Mouse (Mus musculus) mouse embryonic stem cell (cell line): ENCODE measurements around the gene Cox8a.

Experiments used
- in situ Hi-C, 2 experiments: fragments of 300-500 bp; cut with MboI; formaldehyde crosslinking; loops; 1 replicate in 1 of 2; 3 replicates in 1 of 2; pipeline ENCODE4 v1.14.3; 2019 to 2020; ENCODE audit warnings: low sequenced_read_pairs in 2 of 2, low pct_unique_long_range_greater_than_20kb in 1 of 2, mixed read lengths in 1 of 2; ENCODE audit not compliant: unreplicated experiment in 1 of 2

Gene Cox8a

GRCm38 (mm10) chr19:7217162-7217925 lies at the start of gene Cox8a:
Gene Cox8a (minus strand): TSS chr19:7217616.
- in situ Hi-C loops, result no loop called here

- in situ Hi-C loops, result loop anchor here in 1 of 2 experiments (25.0 kb wide), 1 partner anchor 1446 kb away; the partner anchor contains the start of gene Slc3a2
Observed at GRCm38 (mm10) chr19:7266421-7266831, 49.0 kb upstream of the Cox8a start.

DNA sequence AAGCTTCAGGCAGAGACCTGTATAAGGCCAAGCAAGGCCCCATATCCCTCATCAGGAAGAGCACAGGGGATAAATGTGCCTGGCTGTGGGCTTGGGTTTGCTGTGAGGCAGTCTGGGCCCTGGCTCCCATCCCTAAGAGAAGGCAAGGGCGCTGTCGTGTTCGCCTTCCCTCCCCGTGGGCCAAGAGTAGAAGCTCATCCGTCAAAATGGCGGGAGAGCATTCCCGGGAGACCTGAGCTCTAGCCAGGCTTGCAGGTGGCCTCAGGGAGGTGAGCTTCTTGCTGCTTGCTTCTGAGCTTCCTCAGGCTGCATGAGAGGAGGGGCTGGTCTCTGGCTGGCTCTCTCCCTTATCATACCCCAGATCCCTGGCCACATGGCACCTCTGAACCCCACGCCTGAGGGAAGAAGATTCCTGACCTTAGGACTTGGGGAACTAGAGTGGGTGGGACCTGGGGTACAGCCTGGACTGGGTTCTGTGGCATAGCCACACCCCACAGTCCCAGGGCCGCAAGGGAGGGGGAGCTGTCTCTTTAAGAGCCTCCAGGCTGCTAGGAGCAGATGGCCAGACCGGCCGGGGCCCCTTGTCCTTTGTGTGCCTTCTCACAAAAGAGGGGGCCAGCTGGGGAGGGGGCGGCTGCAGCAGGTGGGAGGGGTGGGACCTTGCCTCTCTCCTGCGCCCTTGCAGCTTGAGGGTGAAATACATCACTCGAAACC lies 48.2 kb upstream of the Cox8a start:
- in situ Hi-C loops, result loop anchor here in 1 of 2 experiments (25.0 kb wide), 1 partner anchor 1447 kb away; the partner anchor contains the start of gene Slc3a2

- in situ Hi-C loops, result loop anchor here in 1 of 2 experiments (25.0 kb wide), 1 partner anchor 1447 kb away; the partner anchor contains the start of gene Slc3a2
Observed at GRCm38 (mm10) chr19:7264766-7265331, 47.4 kb upstream of the Cox8a start.

DNA sequence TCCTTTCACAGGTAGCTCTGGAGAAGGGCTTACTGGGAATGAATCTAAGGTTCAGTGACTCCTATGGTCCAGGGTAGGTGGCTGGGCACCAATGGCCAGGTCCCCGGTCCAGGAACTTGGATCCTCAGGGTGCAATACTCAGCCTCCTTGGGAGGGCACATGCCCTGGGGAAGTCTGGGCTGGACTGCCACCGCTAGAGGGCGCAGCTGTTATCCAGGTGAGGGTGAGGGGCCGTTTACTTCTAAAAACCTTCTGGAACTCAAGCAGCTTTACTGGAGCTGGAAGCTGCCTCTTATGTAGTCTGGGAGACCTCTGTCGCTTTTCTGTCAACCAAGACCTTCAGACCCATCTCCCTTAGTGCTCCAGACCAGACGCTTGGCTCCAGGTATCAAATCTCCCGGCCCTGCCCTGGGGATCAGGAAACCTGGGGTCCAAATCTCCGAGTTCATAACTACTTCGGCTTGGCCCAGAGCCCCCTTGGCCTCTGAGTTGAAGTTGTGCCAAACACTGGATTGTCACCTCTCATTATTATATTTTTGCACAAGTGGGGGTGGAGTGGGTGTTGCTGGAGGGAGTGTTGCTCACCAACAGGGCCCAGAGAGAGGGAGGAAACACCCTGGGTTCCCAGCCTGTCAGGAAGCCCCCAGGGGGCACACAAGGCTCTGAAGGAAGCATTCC lies 46.8 kb upstream of the Cox8a start:
- in situ Hi-C loops, result loop anchor here in 1 of 2 experiments (25.0 kb wide), 1 partner anchor 1448 kb away; the partner anchor contains the start of gene Slc3a2

DNA sequence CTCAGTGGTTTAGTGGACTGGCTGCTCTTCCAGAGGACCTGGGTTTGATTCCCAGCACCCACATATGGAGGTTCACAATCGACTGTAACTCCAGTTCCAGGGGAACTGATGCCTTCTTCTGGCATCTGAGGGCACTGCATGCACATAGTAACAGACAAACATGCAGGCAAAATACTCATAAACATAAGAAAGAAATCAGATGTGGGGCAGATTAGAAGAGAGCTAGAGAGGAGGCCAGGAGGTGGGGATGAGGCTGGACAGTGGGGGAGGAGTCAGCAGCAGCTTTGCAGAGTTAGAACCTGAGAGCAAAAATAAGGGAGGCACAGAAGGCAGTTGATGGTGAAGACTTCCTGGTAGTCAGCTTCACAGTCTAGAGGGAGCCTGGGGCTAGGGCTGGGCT lies 45.2 kb upstream of the Cox8a start:
- in situ Hi-C loops, result loop anchor here in 1 of 2 experiments (25.0 kb wide), 1 partner anchor 1450 kb away; the partner anchor contains the start of gene Slc3a2

GRCm38 (mm10) chr19:7261964-7262363 lies 44.5 kb upstream of the Cox8a start:
- in situ Hi-C loops, result loop anchor here in 1 of 2 experiments (25.0 kb wide), 1 partner anchor 1450 kb away; the partner anchor contains the start of gene Slc3a2

- in situ Hi-C loops, result loop anchor here in 1 of 2 experiments (25.0 kb wide), 1 partner anchor 1451 kb away; the partner anchor contains the start of gene Slc3a2
Observed at GRCm38 (mm10) chr19:7261476-7261875, 44.1 kb upstream of the Cox8a start.

GRCm38 (mm10) chr19:7257881-7258280 lies 40.5 kb upstream of the Cox8a start:
- in situ Hi-C loops, result loop anchor here in 1 of 2 experiments (25.0 kb wide), 1 partner anchor 1454 kb away; the partner anchor contains the start of gene Slc3a2

DNA sequence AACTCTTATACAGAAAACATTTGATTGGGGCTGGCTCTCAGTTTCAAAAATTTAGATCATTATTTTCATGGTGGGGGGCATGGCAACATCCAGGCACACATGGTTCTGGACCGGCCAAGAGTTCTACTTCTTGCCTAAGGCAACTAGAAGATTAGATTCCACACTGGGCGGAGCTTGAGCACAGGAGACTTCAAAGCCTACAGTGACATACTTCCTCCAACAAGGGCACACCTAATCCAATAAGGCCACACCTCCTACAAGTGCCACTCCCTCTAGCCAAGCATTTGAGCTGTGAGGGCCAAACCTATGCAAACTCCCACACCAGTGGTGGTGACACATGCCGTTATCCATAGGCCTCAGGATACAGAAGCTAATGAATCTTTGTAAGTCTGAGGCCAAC lies 28.6 kb upstream of the Cox8a start:
- in situ Hi-C loops, result no loop called here

GRCm38 (mm10) chr19:7240782-7241690 lies 23.6 kb upstream of the Cox8a start, which contains the start of gene Naa40:
Gene Naa40 (minus strand): TSS chr19:7241183.
- in situ Hi-C loops, result no loop called here

- in situ Hi-C loops, result no loop called here
Observed at GRCm38 (mm10) chr19:7240291-7240690, 22.9 kb upstream of the Cox8a start.

DNA sequence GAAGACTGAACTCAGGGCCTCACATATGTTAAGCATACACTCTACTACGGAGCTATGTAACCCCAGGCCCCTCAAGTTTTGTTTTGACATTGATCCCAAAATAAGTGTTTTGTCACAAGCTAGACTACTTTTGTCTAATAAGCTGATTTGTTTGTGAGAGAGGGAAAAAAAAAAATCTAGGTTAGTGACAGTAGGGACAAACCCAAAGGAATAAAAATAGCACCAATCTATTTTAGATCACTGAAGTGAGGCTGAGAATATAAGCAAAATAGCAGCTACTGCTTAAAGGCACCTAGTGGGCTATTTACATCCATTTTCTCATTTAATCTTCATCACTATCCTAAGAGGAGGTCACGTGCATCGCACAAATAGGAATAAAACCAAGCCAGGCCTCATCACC lies 22.2 kb upstream of the Cox8a start:
- in situ Hi-C loops, result no loop called here

- in situ Hi-C loops, result no loop called here
Observed at GRCm38 (mm10) chr19:7236742-7237141, 19.3 kb upstream of the Cox8a start.

DNA sequence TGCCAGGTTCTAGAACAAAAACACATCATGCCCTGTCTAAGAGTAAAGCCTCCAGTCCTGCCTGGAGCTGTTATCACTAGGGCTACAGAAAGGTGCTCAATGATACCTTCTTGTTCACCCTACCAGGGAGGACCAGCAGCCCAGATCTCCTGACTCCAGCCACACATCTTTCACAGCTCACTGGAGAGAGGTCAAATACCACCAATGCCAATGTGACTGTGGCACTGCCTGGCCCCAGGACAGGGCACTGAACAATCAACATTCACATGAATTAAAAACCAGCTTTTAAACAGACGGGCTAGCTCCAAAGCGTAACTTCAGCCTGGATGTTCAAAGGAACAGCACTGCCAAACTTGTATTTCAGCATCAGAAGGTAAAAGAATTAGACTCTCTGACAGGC lies 18.6 kb upstream of the Cox8a start:
- in situ Hi-C loops, result no loop called here

GRCm38 (mm10) chr19:7235461-7235860 lies 18.0 kb upstream of the Cox8a start:
- in situ Hi-C loops, result no loop called here

DNA sequence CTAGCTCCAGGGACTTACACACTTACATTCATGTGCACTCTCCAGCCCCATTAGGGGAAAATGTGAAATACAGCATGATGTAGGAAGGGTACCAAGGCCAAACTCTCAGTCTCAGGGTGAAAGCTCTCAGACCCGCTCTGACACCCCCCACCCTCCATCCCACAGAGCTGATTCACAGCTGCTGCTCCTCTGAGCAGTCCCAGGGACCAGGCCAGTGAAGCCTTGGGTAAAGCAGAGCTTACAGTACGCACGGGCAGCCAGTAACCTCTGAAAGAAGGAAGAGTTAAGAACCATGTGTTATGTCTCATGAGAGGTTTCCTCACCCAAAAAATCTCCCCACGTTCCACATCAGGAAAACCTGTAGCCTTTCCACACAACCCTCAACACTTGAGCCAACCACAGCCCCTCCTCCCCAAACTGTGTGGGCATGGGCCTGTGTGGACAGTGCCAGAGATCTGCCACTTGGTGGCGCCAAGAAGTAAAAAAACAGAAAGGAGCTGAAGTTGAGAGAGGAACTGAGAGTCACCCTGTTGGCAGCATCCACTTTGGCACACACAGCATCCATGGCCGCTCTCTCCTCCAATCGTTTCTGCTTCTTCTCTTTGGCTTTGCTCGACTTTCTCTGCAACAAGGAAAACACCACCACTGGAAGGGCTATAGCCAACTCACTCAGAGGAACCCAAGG lies 17.3 kb upstream of the Cox8a start:
- in situ Hi-C loops, result no loop called here
